Mouse (Mus musculus) duodenum, adult 2 months (tissue): Measurements from ENCODE around the gene Gzmb. TPM values are rescaled to one million over a fixed set of nuclear protein-coding genes. Genes with fewer than 3 reads are reported as not detected.

Experiments
- polyA plus RNA-seq: library from polyadenylated mRNA; depleted of rRNA; stranded (reverse); fragments of >200 nt; gene quantifications from 2 replicates; pipeline ENCODE4 v1.2.3, GENCODE M21; 2012; ENCODE audit warnings: low replicate concordance; rRNA removed

The Gzmb gene
- 3.8 and 9.8 TPM in 2 replicates for polyA plus RNA-seq

DNA sequence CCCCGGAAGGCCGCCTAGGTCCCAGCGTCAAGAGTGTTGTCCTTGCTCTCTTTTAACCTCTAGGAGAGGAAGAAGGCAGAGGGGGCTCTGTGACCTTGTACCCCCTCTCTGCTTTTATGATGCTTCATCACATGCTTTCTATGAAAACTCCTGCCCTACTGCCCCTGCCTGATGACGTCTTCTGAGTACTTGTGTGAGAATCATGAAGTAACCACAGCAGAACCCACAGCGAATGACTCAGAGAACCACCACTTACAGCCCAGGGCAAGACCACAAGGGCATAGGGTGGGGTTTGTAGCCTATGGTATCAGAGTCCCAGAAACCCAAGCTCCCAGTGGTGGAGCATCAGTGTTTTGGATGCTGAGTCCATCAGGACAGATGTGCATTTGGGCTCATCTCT lies at the start of gene Gzmb:
Gene Gzmb (minus strand): TSS at position 108 of the 400 bp plus-strand sequence.

DNA sequence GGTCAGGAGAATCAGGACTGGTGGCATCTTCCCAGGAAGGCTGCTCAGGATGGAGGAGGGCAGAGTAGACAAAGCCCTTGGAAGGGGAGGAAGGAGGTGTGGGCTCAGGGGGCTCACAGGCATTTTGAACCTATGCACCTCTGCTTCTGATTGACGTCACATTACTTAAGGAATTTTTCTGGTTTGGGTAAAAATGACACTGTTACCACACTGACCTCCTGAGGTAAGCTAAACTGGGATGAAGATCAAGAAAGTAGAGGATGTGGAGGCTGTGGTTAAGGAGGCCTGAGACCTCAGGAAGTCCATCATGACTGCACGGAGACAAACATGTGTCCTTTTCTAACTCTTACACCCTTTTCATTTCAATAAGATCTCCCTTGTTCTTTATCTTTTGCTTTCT lies 27.5 kb downstream of the Gzmb start, which contains the start of gene Gzmc:
Gene Gzmc (minus strand): TSS at position 101 of the 400 bp plus-strand sequence.

DNA sequence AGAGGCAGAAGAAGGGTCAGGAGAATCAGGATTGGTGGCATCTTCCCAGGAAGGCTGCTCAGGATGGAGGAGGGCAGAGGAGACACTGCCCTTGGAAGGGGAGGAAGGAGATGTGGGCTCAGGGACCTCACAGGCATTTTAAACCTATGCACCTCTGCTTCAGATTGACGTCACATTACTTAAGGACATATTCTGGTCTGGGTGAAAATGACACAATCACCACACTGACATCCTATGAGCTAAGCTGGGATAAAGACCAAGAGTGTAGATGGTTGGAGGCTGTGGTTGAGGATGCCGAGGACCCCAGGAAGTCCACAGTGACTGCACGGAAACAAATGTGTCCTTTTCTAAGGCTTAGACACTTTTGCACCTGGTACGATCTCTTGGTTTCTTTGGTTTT lies 50.7 kb downstream of the Gzmb start, which contains the start of gene Gzmf:
Gene Gzmf (minus strand): TSS at position 101 of the 400 bp plus-strand sequence.

Other genes with a start within 250 kb of the Gzmb start
- gene Mcpt1, start 244.3 kb downstream of the Gzmb start, polyA plus RNA-seq = 5.8 and 12.7 TPM in 2 replicates
- gene Mcpt9, start 231.8 kb downstream of the Gzmb start, polyA plus RNA-seq = 0.05 TPM in 1 of 2 replicates, not detected in the other
- gene Mcpt2, start 220.2 kb downstream of the Gzmb start, polyA plus RNA-seq = 0.43 and 1.5 TPM in 2 replicates
- 0.15 and 0.81 TPM in 2 replicates for gene Mcpt4, start 199.9 kb downstream of the Gzmb start, polyA plus RNA-seq
- gene Mcpt8, start 177.0 kb downstream of the Gzmb start, polyA plus RNA-seq = not detected in 2 replicates
- gene Ctsg, start 159.7 kb downstream of the Gzmb start, polyA plus RNA-seq = not detected in 2 replicates
- not detected in 2 replicates for gene Gzme, start 141.6 kb downstream of the Gzmb start, polyA plus RNA-seq
- not detected in 2 replicates for gene Gzmd, start 129.7 kb downstream of the Gzmb start, polyA plus RNA-seq
- not detected in 2 replicates for gene Gzmg, start 102.7 kb downstream of the Gzmb start, polyA plus RNA-seq
- gene Gzmn, start 87.7 kb downstream of the Gzmb start, polyA plus RNA-seq = not detected in 2 replicates
- gene Gzmf, start 50.8 kb downstream of the Gzmb start, polyA plus RNA-seq = not detected in 2 replicates
- gene Gzmc, start 27.6 kb downstream of the Gzmb start, polyA plus RNA-seq = not detected in 2 replicates
- 0.75 TPM in 1 of 2 replicates, not detected in the other for gene Atp12a, start 102.8 kb upstream of the Gzmb start, polyA plus RNA-seq
- gene Rnf17, start 140.3 kb upstream of the Gzmb start, polyA plus RNA-seq = not detected in 2 replicates